Mouse (Mus musculus) heart, postnatal 0 days (tissue): ENCODE measurements around the gene Fig4. TPM values are rescaled to one million over a fixed set of nuclear protein-coding genes. Genes with fewer than 3 reads are reported as not detected.

Source experiments
- ATAC-seq: fragments of 200-750 bp; cut with Nextera tagmentation; 2 replicates; pipeline ENCODE4 v1.8.0; 2017; ENCODE audit warnings: low read depth, moderate number of reproducible peaks, moderate library complexity; ENCODE audit not compliant: insufficient read depth
- DNase-seq: peaks from one replicate; pipeline ENCODE4 v3.0.0-alpha.2; 2016; ENCODE audit warnings: low spot score
- H3K27ac ChIP-seq: fragments of 300-500 bp; sonication (generic); 2 replicates; pipeline ENCODE4 v1.5.1; 2014; ENCODE audit warnings: low read depth, mild to moderate bottlenecking
- H3K27me3 ChIP-seq: fragments of 300-500 bp; sonication (generic); 2 replicates; pipeline ENCODE4 v1.6.1; 2014; ENCODE audit warnings: low read length, mixed read lengths; ENCODE audit not compliant: control insufficient read depth, insufficient read depth
- H3K36me3 ChIP-seq: fragments of 300-500 bp; sonication (generic); replicated peaks from 2 replicates; pipeline ENCODE4 v1.6.1; 2014; ENCODE audit warnings: low read length, mixed read lengths; ENCODE audit not compliant: control insufficient read depth, insufficient read depth
- H3K4me1 ChIP-seq: fragments of 300-500 bp; sonication (generic); 2 replicates; pipeline ENCODE4 v1.6.1; 2014; ENCODE audit warnings: antibody characterized with exemption; ENCODE audit not compliant: control insufficient read depth, insufficient read depth
- H3K4me2 ChIP-seq: fragments of 300-500 bp; sonication (generic); 2 replicates; pipeline ENCODE4 v1.6.1; 2014; ENCODE audit warnings: low read depth, mild to moderate bottlenecking, low read length, moderate library complexity
- H3K4me3 ChIP-seq: fragments of 300-500 bp; sonication (generic); 2 replicates; pipeline ENCODE4 v1.5.1; 2014; ENCODE audit warnings: low read depth, low read length
- H3K9ac ChIP-seq: fragments of 300-500 bp; sonication (generic); replicated peaks from 2 replicates; pipeline ENCODE4 v1.6.1; 2014; ENCODE audit warnings: low read depth, low read length, mixed read lengths
- H3K9me3 ChIP-seq: fragments of 300-500 bp; sonication (generic); replicated peaks from 2 replicates; pipeline ENCODE4 v1.6.1; 2016; ENCODE audit warnings: low read length; ENCODE audit not compliant: control insufficient read depth
- CTCF ChIP-seq: IDR thresholded peaks from 2 replicates; pipeline ENCODE4 v1.5.1; 2016; ENCODE audit warnings: antibody characterized with exemption, control low read depth, low read depth
- EP300 ChIP-seq: IDR thresholded peaks from 2 replicates; pipeline ENCODE4 v1.6.1; 2016; ENCODE audit warnings: antibody characterized with exemption, low read depth
- WGBS: fragments of 180-500 bp; shearing (Covaris S2); extraction: QIAGEN DNeasy Blood & Tissue Kit; methylation state at CpG from one replicate; pipeline ENCODE4 v1.1.7; 2014; 5-methylcytosine and 5-hydroxymethylcytosine counted together
- polyA plus RNA-seq: library from polyadenylated mRNA; unstranded; fragments of >200 nt; fragmentation: Nextera tagmentation; extraction: Ambion mirVana; gene quantifications from 2 replicates; pipeline ENCODE4 v1.2.1, GENCODE M21; 2015
- total RNA-seq: library from RNA; depleted of rRNA; stranded (reverse); fragments of >200 nt; gene quantifications from 2 replicates; pipeline ENCODE4 v1.2.3, GENCODE M21; 2014; ENCODE audit warnings: low replicate concordance

The Fig4 gene
- total and polyA plus RNA-seq, 2 experiments from 2014 or later = 55.5 to 78.9 TPM

DNA sequence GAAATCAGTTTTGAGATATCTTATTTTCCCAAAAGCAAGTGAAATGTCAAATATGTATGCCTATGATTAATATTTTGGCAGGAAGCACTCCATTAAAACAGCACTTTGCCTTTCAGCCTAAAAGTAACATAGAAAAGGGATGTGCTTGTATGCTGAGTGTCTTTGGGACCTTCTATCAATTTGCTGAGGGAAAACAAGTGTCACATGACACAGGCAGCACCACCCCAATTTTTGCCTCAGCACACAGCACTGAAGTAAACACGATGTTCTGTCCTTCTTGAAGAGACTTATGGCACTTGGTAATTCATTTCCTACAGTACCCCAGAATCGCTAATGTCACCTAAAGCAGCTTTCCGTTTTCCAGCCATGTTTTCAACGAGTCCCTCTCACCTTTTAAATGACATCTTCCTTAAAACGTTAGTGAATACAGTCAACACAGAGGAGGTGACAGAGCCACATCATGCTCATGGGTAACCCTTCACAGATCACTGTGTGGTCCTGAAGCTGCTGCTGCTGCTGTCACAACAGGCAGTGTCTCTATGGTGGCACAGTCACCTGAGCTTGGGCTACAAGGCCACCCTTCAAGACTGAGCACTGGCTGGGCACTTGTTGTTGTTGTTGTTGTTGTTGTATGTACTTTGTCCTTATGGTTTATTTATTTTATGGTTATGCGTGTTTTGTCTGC, 61.4 kb downstream of the Fig4 start:
- TF ChIP-seq EP300 (no peak), CTCF (no peak)
- Histone ChIP-seq H3K27ac (peak overlapping the region; percentile 71), H3K4me1 (peaks cover 4% of the 10 kb centered on the region), H3K27me3 (no peaks in the 10 kb centered on the region), H3K9ac (no peak overlapping the region), H3K4me3 (no peak overlapping the region), H3K9me3 (no peaks in the 10 kb centered on the region), H3K4me2 (no peak overlapping the region), H3K36me3 (peaks cover 39% of the 10 kb centered on the region)
- ATAC-seq (no peak), DNase-seq (no peak)
- 63% methylated on average over 6 of the region's 6 CpGs for WGBS

DNA sequence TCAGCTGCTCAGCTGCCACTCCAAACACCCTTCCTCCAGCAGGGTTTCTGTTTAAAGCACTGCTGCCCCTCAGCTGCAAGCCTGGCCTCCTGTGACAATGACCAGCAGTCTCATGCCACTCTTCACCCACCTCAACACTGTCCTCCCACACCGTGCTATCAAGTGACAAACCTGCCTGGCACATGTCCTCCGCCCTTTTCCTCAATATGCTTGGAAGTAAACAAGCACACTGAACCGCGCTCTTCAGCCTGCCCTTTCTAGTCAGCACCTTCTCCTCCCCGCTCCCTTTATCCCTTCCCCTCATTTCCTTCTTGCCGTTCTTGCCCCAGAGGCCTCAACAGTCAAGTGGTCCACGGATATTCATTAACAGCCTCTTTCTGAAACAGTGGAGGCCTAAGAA, 62.0 kb downstream of the Fig4 start:
- H3K36me3 ChIP-seq = peaks cover 39% of the 10 kb centered on the region
- H3K4me2 ChIP-seq = no peak overlapping the region
- 32% methylated on average over 7 of the region's 7 CpGs for WGBS
- peak; percentile 76; the same call in 1 of the 2 replicates for TF ChIP-seq EP300
- TF ChIP-seq CTCF = no peak
- ATAC-seq (peak; percentile 92), DNase-seq (peak; percentile 66)
- no peak overlapping the region for H3K9ac ChIP-seq
- H3K9me3 ChIP-seq = no peaks in the 10 kb centered on the region
- no peaks in the 10 kb centered on the region for H3K27me3 ChIP-seq
- H3K4me3 ChIP-seq = no peak overlapping the region
- H3K27ac ChIP-seq = peak overlapping the region; percentile 71
- peaks cover 4% of the 10 kb centered on the region for H3K4me1 ChIP-seq

DNA sequence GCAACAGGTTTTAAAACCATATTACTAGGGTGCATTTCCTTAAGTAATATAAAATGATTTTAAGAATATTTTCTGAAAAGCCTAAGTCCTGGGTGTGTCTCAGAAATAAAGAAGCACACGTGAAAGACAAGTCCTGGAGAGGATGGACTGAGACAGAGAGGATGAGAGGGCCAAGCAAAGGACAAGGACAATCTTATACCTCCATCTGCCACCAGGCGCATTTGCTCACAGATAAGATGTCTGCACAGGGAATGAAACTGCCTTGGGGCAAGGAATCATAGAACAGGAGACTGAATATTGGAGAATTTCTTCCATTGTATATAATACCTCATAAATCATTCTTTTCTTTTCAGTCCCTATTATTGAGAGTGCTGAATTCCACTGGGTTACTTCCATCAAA, 67.0 kb downstream of the Fig4 start:
- 79% methylated on average over 2 of the region's 2 CpGs for WGBS

DNA sequence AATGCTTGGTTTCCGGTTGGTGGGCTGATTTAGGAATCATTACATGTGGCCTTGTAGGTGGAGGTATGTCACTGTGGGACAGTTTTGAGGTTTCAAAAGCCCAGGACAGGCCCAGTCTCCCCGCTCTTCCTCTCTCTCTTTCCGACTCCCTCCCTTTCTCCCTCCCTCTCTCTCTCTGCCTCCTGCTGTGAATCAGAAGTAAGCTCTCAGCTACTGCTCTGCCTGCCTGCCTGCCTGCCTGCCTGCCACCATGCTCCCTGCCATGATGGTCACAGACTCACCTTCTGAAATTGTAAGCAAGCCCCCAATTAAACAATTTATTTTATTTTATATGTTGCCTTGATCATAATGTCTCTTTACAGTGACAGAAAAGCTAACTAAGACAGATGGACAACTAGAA, 67.5 kb downstream of the Fig4 start:
- H3K9me3 ChIP-seq = no peaks in the 10 kb centered on the region
- H3K27ac ChIP-seq = no peak overlapping the region
- WGBS = 94% methylated on average over 3 of the region's 3 CpGs
- no peak overlapping the region for H3K4me2 ChIP-seq
- no peak overlapping the region for H3K4me3 ChIP-seq
- H3K36me3 ChIP-seq = peaks cover 43% of the 10 kb centered on the region
- no peaks in the 10 kb centered on the region for H3K27me3 ChIP-seq
- peaks cover 2% of the 10 kb centered on the region; the same call in 1 of the 2 replicates for H3K4me1 ChIP-seq
- DNase-seq (no peak), ATAC-seq (no peak)
- TF ChIP-seq EP300 = no peak
- TF ChIP-seq CTCF = no peak
- no peak overlapping the region for H3K9ac ChIP-seq

More for the DNA sequence above, 67.0 kb downstream of the Fig4 start:
- Histone ChIP-seq H3K9ac (no peak overlapping the region), H3K36me3 (peaks cover 43% of the 10 kb centered on the region), H3K4me1 (peaks cover 4% of the 10 kb centered on the region; the same call in 1 of the 2 replicates), H3K27ac (no peak overlapping the region), H3K27me3 (no peaks in the 10 kb centered on the region), H3K4me3 (no peak overlapping the region), H3K4me2 (no peak overlapping the region), H3K9me3 (no peaks in the 10 kb centered on the region)
- TF ChIP-seq CTCF (no peak), EP300 (no peak)
- ATAC-seq = no peak
- no peak for DNase-seq

DNA sequence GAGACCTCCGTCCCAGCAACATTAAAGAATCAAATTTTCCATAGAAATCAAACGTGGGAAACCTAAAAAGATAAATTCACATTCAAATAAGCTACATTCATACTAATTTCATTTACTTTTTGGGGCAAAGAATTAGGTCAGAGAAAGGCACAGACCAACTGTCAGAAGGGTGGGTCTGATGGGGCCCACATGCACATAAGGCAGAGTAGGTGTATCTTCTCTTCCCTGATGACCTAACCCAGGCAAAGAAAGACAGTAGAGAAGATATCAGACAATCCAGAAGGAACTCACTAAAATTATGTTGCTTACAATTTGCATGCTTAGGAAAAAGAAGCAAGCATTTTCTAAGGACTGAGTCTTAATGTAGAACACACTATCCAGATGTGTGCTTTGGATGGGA, 67.9 kb downstream of the Fig4 start:
- no peak for DNase-seq
- Histone ChIP-seq H3K4me2 (no peak overlapping the region), H3K27me3 (no peaks in the 10 kb centered on the region), H3K36me3 (peaks cover 45% of the 10 kb centered on the region), H3K9ac (no peak overlapping the region), H3K27ac (no peak overlapping the region), H3K4me3 (no peak overlapping the region), H3K4me1 (no peaks in the 10 kb centered on the region), H3K9me3 (no peaks in the 10 kb centered on the region)
- WGBS = 86% methylated on average over 2 of the region's 2 CpGs
- no peak for ATAC-seq
- TF ChIP-seq EP300 = no peak
- no peak for TF ChIP-seq CTCF

DNA sequence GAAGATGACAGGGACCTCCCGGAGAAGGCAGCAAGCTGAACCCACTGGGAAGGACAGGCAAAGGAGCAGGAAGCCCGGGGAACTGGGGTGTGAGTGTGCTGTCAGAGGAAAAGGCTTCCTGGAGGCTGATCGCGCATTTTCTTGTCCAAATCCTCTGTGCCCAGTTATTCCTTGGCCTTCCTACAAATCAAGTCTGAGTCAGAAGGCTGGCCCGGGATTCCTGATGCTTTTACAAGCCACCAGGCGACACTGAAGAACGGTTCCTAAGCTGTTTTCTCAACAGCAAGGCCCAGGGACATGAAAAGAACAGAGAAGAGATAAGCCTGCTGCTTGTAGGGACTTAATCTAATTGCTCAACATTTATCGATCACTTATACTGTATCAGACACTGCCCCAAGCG, 68.5 kb downstream of the Fig4 start:
- peaks cover 41% of the 10 kb centered on the region for H3K36me3 ChIP-seq
- DNase-seq = no peak
- no peaks in the 10 kb centered on the region for H3K4me1 ChIP-seq
- no peak overlapping the region for H3K9ac ChIP-seq
- WGBS = 64% methylated on average over 9 of the region's 9 CpGs
- H3K9me3 ChIP-seq = no peaks in the 10 kb centered on the region
- no peaks in the 10 kb centered on the region for H3K27me3 ChIP-seq
- no peak overlapping the region for H3K4me3 ChIP-seq
- no peak overlapping the region for H3K4me2 ChIP-seq
- H3K27ac ChIP-seq = no peak overlapping the region
- TF ChIP-seq EP300 = no peak
- TF ChIP-seq CTCF = no peak
- no peak for ATAC-seq
